Mouse (Mus musculus) heart, postnatal 0 days (tissue): Measurements from ENCODE around the gene AU018091. TPM values are rescaled to one million over a fixed set of nuclear protein-coding genes. Genes with fewer than 3 reads are reported as not detected.
"Not testable (repeated sequence)": the region's sequence is repeated elsewhere in the genome, so short reads cannot be mapped to it uniquely, and the experiment has no call there.

ENCODE experiments used
- ATAC-seq: fragments of 200-750 bp; cut with Nextera tagmentation; 2 replicates; pipeline ENCODE4 v1.8.0; 2017; ENCODE audit warnings: low read depth, moderate number of reproducible peaks, moderate library complexity; ENCODE audit not compliant: insufficient read depth
- DNase-seq: peaks from one replicate; pipeline ENCODE4 v3.0.0-alpha.2; 2016; ENCODE audit warnings: low spot score
- H3K27ac ChIP-seq: fragments of 300-500 bp; sonication (generic); 2 replicates; pipeline ENCODE4 v1.5.1; 2014; ENCODE audit warnings: low read depth, mild to moderate bottlenecking
- H3K27me3 ChIP-seq: fragments of 300-500 bp; sonication (generic); 2 replicates; pipeline ENCODE4 v1.6.1; 2014; ENCODE audit warnings: low read length, mixed read lengths; ENCODE audit not compliant: control insufficient read depth, insufficient read depth
- H3K36me3 ChIP-seq: fragments of 300-500 bp; sonication (generic); replicated peaks from 2 replicates; pipeline ENCODE4 v1.6.1; 2014; ENCODE audit warnings: low read length, mixed read lengths; ENCODE audit not compliant: control insufficient read depth, insufficient read depth
- H3K4me1 ChIP-seq: fragments of 300-500 bp; sonication (generic); 2 replicates; pipeline ENCODE4 v1.6.1; 2014; ENCODE audit warnings: antibody characterized with exemption; ENCODE audit not compliant: control insufficient read depth, insufficient read depth
- H3K4me2 ChIP-seq: fragments of 300-500 bp; sonication (generic); 2 replicates; pipeline ENCODE4 v1.6.1; 2014; ENCODE audit warnings: low read depth, mild to moderate bottlenecking, low read length, moderate library complexity
- H3K4me3 ChIP-seq: fragments of 300-500 bp; sonication (generic); 2 replicates; pipeline ENCODE4 v1.5.1; 2014; ENCODE audit warnings: low read depth, low read length
- H3K9ac ChIP-seq: fragments of 300-500 bp; sonication (generic); replicated peaks from 2 replicates; pipeline ENCODE4 v1.6.1; 2014; ENCODE audit warnings: low read depth, low read length, mixed read lengths
- H3K9me3 ChIP-seq: fragments of 300-500 bp; sonication (generic); replicated peaks from 2 replicates; pipeline ENCODE4 v1.6.1; 2016; ENCODE audit warnings: low read length; ENCODE audit not compliant: control insufficient read depth
- CTCF ChIP-seq: IDR thresholded peaks from 2 replicates; pipeline ENCODE4 v1.5.1; 2016; ENCODE audit warnings: antibody characterized with exemption, control low read depth, low read depth
- EP300 ChIP-seq: IDR thresholded peaks from 2 replicates; pipeline ENCODE4 v1.6.1; 2016; ENCODE audit warnings: antibody characterized with exemption, low read depth
- WGBS: fragments of 180-500 bp; shearing (Covaris S2); extraction: QIAGEN DNeasy Blood & Tissue Kit; methylation state at CpG from one replicate; pipeline ENCODE4 v1.1.7; 2014; 5-methylcytosine and 5-hydroxymethylcytosine counted together
- polyA plus RNA-seq: library from polyadenylated mRNA; unstranded; fragments of >200 nt; fragmentation: Nextera tagmentation; extraction: Ambion mirVana; gene quantifications from 2 replicates; pipeline ENCODE4 v1.2.1, GENCODE M21; 2015
- total RNA-seq: library from RNA; depleted of rRNA; stranded (reverse); fragments of >200 nt; gene quantifications from 2 replicates; pipeline ENCODE4 v1.2.3, GENCODE M21; 2014; ENCODE audit warnings: low replicate concordance

AU018091 gene
- total and polyA plus RNA-seq, 2 experiments from 2014 or later: not detected

DNA sequence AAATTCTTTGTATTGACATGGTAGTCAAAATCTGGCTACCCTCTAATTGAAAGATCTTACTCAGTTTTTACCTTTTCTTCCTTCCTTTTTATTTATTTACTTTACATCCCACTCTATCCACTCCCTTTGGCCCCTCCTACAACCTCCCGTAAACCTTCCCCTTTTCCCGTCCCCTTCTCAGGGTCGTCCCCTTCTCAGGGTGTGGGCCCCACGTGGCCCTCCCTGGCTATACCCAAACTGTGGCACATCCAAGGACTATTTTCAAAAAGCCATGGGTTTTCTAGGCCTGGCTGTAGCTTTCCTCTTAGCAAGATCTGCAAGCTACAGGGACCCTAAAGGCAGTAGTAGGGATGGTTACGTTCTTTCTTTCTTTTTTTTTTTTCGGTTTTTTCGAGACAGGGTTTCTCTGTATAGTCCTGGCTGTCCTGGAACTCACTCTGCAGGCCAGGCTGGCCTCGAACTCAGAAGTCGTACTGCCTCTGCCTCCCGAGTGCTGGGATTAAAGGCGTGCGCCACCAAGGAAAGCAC lies 23.0 kb upstream of the AU018091 start:
- H3K9me3 ChIP-seq: no peaks in the 10 kb centered on the region
- no peaks in the 10 kb centered on the region for H3K36me3 ChIP-seq
- DNase-seq: no peak
- 84% methylated on average over 12 of the region's 12 CpGs for WGBS
- H3K27me3 ChIP-seq: no peaks in the 10 kb centered on the region
- no peak for ATAC-seq
- H3K27ac ChIP-seq: no peak overlapping the region
- no peaks in the 10 kb centered on the region for H3K4me1 ChIP-seq
- H3K4me2 ChIP-seq: no peak overlapping the region
- TF ChIP-seq EP300 (no peak), CTCF (no peak)
- H3K9ac ChIP-seq: no peak overlapping the region
- no peak overlapping the region for H3K4me3 ChIP-seq

DNA sequence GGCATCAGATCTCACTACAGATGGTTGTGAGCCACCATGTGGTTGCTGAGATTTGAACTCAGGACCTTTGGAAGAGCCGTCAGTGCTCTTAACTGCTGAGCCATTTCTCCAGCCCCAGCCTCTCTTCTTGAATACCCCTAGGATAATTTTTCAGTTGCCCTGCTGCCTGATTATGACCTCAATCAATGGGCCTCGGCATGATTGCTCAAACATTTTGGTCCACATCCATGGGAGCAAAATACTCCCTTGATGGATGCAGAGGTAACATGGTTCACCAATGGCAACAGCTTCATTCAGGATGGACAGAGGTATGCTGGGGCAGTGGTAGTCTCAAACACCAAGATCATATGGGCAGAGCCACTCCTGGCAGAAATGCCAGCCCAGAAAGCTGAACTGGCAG lies 17.7 kb upstream of the AU018091 start:
- not testable (repeated sequence) for H3K36me3 ChIP-seq, H3K27ac ChIP-seq, H3K9ac ChIP-seq, DNase-seq, H3K4me3 ChIP-seq, H3K27me3 ChIP-seq, ATAC-seq, H3K4me1 ChIP-seq, H3K9me3 ChIP-seq, H3K4me2 ChIP-seq
- 75% methylated on average over 2 of the region's 2 CpGs for WGBS

- H3K4me2 ChIP-seq: no peak overlapping the region
- DNase-seq (no peak), ATAC-seq (no peak)
- no peak overlapping the region for H3K9ac ChIP-seq
- H3K4me3 ChIP-seq: no peak overlapping the region
- no peaks in the 10 kb centered on the region for H3K36me3 ChIP-seq
- no peak overlapping the region for H3K27ac ChIP-seq
- TF ChIP-seq CTCF (no peak), EP300 (no peak)
- H3K27me3 ChIP-seq: no peaks in the 10 kb centered on the region
- no peaks in the 10 kb centered on the region for H3K9me3 ChIP-seq
- 33% methylated on average over 1 of the region's 1 CpGs for WGBS
- no peaks in the 10 kb centered on the region for H3K4me1 ChIP-seq
Measured at GRCm38 (mm10) chr7:3186136-3186535, 17.1 kb upstream of the AU018091 start.

DNA sequence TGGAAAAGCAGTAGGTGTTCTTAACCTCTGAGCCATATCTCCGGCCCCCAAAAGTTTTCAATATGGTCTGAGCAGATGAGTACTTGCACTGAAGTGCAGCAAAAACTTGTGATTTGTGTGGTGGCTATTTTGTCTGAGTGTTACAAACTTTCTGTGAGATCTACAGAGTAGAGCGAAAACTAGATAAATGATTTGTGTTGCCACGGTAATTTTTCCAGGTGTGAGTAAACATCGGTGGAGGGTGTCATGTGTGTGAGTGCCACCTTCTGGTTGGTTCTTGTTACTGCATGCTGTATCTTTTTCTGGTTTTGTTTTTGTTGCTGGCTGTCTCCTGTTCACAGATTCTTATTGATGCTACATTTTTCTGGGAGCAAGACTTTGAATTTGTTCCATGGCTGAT lies 15.4 kb upstream of the AU018091 start:
- TF ChIP-seq EP300: no peak
- TF ChIP-seq CTCF: peak; percentile 44
- 33% methylated on average over 4 of the region's 4 CpGs for WGBS
- ATAC-seq: no peak

DNA sequence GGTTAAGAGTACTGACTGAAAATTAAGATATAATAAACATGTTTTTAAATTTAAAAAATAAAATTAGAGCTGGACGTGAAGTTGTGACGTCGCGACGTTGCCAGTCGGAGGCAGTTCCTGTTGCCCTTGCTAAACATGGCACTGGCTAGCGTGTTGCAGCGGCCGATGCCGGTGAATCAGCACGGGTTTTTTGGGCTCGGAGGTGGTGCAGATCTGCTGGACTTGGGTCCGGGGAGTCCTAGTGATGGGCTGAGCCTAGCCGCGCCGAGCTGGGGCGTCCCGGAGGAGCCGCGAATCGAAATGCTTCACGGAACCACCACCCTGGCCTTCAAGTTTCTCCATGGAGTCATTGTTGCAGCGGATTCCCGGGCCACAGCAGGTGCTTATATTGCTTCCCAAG lies 12.0 kb upstream of the AU018091 start:
- H3K4me1 ChIP-seq, DNase-seq, H3K27ac ChIP-seq, ATAC-seq, H3K4me3 ChIP-seq, H3K4me2 ChIP-seq, H3K27me3 ChIP-seq, H3K9me3 ChIP-seq, H3K9ac ChIP-seq, H3K36me3 ChIP-seq: not testable (repeated sequence)
- WGBS: 82% methylated on average over 24 of the region's 24 CpGs

More for the DNA sequence above, 15.4 kb upstream of the AU018091 start:
- Histone ChIP-seq H3K9me3 (no peaks in the 10 kb centered on the region), H3K9ac (no peak overlapping the region), H3K4me1 (no peaks in the 10 kb centered on the region), H3K36me3 (no peaks in the 10 kb centered on the region), H3K27ac (no peak overlapping the region), H3K4me3 (no peak overlapping the region), H3K4me2 (no peak overlapping the region), H3K27me3 (no peaks in the 10 kb centered on the region)
- DNase-seq: no peak

- WGBS: 72% methylated on average over 1 of the region's 1 CpGs
- DNase-seq: no peak
- no peaks in the 10 kb centered on the region for H3K9me3 ChIP-seq
- no peak for TF ChIP-seq EP300
- no peak for TF ChIP-seq CTCF
- H3K4me1 ChIP-seq: no peaks in the 10 kb centered on the region
- H3K4me3 ChIP-seq: no peak overlapping the region
- no peaks in the 10 kb centered on the region for H3K27me3 ChIP-seq
- ATAC-seq: no peak
- no peak overlapping the region for H3K9ac ChIP-seq
- no peak overlapping the region for H3K27ac ChIP-seq
- H3K4me2 ChIP-seq: no peak overlapping the region
- no peaks in the 10 kb centered on the region for H3K36me3 ChIP-seq
Measured at GRCm38 (mm10) chr7:3168296-3168695, 707 bp downstream of the AU018091 start.
